Mouse (Mus musculus) hindbrain, embryonic 14.5 days (tissue): Measurements from ENCODE around the gene Enpp7. TPM values are rescaled to one million over a fixed set of nuclear protein-coding genes. Genes with fewer than 3 reads are reported as not detected.

Source experiments
- ATAC-seq: fragments of 200-750 bp; cut with Nextera tagmentation; 2 replicates; pipeline ENCODE4 v1.8.0; 2017; ENCODE audit warnings: moderate number of reproducible peaks, mild to moderate bottlenecking, moderate TSS enrichment, moderate library complexity; ENCODE audit not compliant: low FRiP score
- DNase-seq: peaks from one replicate; pipeline ENCODE4 v3.0.0-alpha.2; 2015; ENCODE audit warnings: low spot score
- H3K27ac ChIP-seq: fragments of 300-500 bp; sonication (generic); 2 replicates; pipeline ENCODE4 v1.5.1; 2014; ENCODE audit warnings: mild to moderate bottlenecking, moderate library complexity
- H3K27me3 ChIP-seq: fragments of 300-500 bp; sonication (generic); 2 replicates; pipeline ENCODE4 v1.6.1; 2014; ENCODE audit warnings: mild to moderate bottlenecking, low read length, mixed read lengths; ENCODE audit not compliant: control insufficient read depth, insufficient read depth
- H3K36me3 ChIP-seq: fragments of 300-500 bp; sonication (generic); replicated peaks from 2 replicates; pipeline ENCODE4 v1.6.1; 2014; ENCODE audit not compliant: control insufficient read depth, insufficient read depth
- H3K4me1 ChIP-seq: fragments of 300-500 bp; sonication (generic); replicated peaks from 2 replicates; pipeline ENCODE4 v1.6.1; 2014; ENCODE audit warnings: antibody characterized with exemption, low read length, mixed read lengths; ENCODE audit not compliant: control insufficient read depth, insufficient read depth
- H3K4me2 ChIP-seq: fragments of 300-500 bp; sonication (generic); replicated peaks from 2 replicates; pipeline ENCODE4 v1.6.1; 2014; ENCODE audit warnings: mild to moderate bottlenecking, moderate library complexity
- H3K4me3 ChIP-seq: fragments of 300-500 bp; sonication (generic); replicated peaks from 2 replicates; pipeline ENCODE4 v1.5.1; 2014; ENCODE audit warnings: mild to moderate bottlenecking, low read length
- H3K9ac ChIP-seq: fragments of 300-500 bp; sonication (generic); 2 replicates; pipeline ENCODE4 v1.6.1; 2014
- H3K9me3 ChIP-seq: fragments of 300-500 bp; sonication (generic); 2 replicates; pipeline ENCODE4 v1.6.1; 2016; ENCODE audit warnings: low read length; ENCODE audit not compliant: control insufficient read depth
- WGBS: fragments of 180-500 bp; shearing (Covaris S2); extraction: QIAGEN DNeasy Blood & Tissue Kit; methylation state at CpG from one replicate; pipeline ENCODE4 v1.1.7; 2014; 5-methylcytosine and 5-hydroxymethylcytosine counted together
- polyA plus RNA-seq: library from polyadenylated mRNA; unstranded; fragments of >200 nt; fragmentation: Nextera tagmentation; extraction: Ambion mirVana; gene quantifications from 2 replicates; pipeline ENCODE4 v1.2.1, GENCODE M21; 2014

Enpp7 gene
- polyA plus RNA-seq, 1 experiment from 2014 or later, result not detected

DNA sequence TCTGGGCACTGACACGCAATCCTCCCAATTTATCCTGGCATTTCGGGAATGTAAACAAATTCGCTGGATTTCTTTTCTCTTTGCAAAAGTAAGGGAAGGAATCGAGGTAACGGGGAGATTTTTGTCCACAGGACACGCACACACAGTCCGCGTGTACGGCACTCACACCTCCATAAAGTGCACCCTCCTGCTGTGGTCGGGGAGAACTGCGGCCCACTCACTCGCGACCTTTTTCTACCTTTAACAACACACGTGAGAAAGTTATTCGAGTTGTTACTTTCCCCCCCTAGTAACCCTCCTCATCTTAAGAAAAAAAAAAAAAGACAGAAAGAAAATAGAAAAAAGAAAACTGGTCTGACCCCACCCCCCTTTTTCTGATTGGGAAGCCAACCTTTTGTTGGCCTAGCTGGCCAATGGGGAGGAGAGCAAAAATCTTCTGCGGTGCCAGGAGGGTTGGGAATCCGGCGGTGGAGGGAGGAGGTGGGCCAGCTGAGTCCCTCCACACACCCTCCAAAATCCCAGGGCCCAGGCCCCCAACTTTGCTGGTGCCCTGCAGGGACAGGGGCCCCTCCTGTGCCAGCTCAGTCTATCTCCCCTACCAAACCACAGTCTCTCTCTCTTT is 49.9 kb downstream of the Enpp7 start:
- peaks cover 72% of the 10 kb centered on the region for H3K27me3 ChIP-seq
- DNase-seq (no peak), ATAC-seq (no peak)
- H3K9me3 ChIP-seq, result no peaks in the 10 kb centered on the region
- H3K4me2 ChIP-seq, result peak overlapping the region; percentile 69
- peaks cover 13% of the 10 kb centered on the region for H3K36me3 ChIP-seq
- H3K4me3 ChIP-seq, result peak overlapping the region; percentile 38
- H3K27ac ChIP-seq, result no peak overlapping the region
- peaks cover 46% of the 10 kb centered on the region for H3K4me1 ChIP-seq
- WGBS, result 11% methylated on average over 18 of the region's 18 CpGs
- peak overlapping the region; percentile 46 for H3K9ac ChIP-seq

- 33% methylated on average over 22 of the region's 22 CpGs for WGBS
- H3K4me2 ChIP-seq, result no peak overlapping the region
These were observed 50.9 kb downstream of the Enpp7 start for GRCm38 (mm10) chr11:119038744-119039484.

GRCm38 (mm10) chr11:119039732-119040512 is 51.9 kb downstream of the Enpp7 start:
- H3K27ac ChIP-seq, result peak overlapping the region; percentile 92; the same call in 1 of the 2 replicates
- H3K4me3 ChIP-seq, result peak overlapping the region; percentile 78
- H3K4me1 ChIP-seq, result peaks cover 40% of the 10 kb centered on the region
- H3K9ac ChIP-seq, result peak overlapping the region; percentile 86
- ATAC-seq (no peak), DNase-seq (no peak)
- H3K36me3 ChIP-seq, result peaks cover 13% of the 10 kb centered on the region
- H3K27me3 ChIP-seq, result peaks cover 80% of the 10 kb centered on the region
- 6% methylated on average over 21 of the region's 21 CpGs for WGBS
- H3K4me2 ChIP-seq, result peak overlapping the region; percentile 73
- no peaks in the 10 kb centered on the region for H3K9me3 ChIP-seq

More at GRCm38 (mm10) chr11:119038744-119039484, 50.9 kb downstream of the Enpp7 start:
- H3K27me3 ChIP-seq, result peaks cover 80% of the 10 kb centered on the region
- DNase-seq (no peak), ATAC-seq (no peak)
- no peak overlapping the region; the same call in 1 of the 2 replicates for H3K9ac ChIP-seq
- no peak overlapping the region for H3K27ac ChIP-seq
- no peaks in the 10 kb centered on the region for H3K9me3 ChIP-seq
- peaks cover 13% of the 10 kb centered on the region for H3K36me3 ChIP-seq
- no peak overlapping the region for H3K4me3 ChIP-seq
- peaks cover 46% of the 10 kb centered on the region for H3K4me1 ChIP-seq

GRCm38 (mm10) chr11:119040600-119041324 is 52.8 kb downstream of the Enpp7 start, which contains the start of gene Cbx8:
Cbx8 (minus strand) TSS chr11:119040969.
- Histone ChIP-seq H3K4me2 (peak within 1 kb of the TSS; percentile 73), H3K27ac (peak within 1 kb of the TSS; percentile 92), H3K9me3 (no peaks in the 10 kb centered on the region), H3K9ac (peak within 1 kb of the TSS; percentile 86), H3K36me3 (peaks cover 13% of the 10 kb centered on the region), H3K27me3 (peaks cover 80% of the 10 kb centered on the region), H3K4me3 (peak within 1 kb of the TSS; percentile 78), H3K4me1 (peaks cover 34% of the 10 kb centered on the region)
- ATAC-seq (peak; percentile 93), DNase-seq (peak; percentile 99)
- under 1% methylated on average over 50 of the region's 63 CpGs for WGBS

GRCm38 (mm10) chr11:119041325-119041716 is 53.3 kb downstream of the Enpp7 start:
- peak overlapping the region; percentile 73 for H3K4me2 ChIP-seq
- WGBS, result under 1% methylated on average over 31 of the region's 31 CpGs
- peak overlapping the region; percentile 92 for H3K27ac ChIP-seq
- DNase-seq, result peak; percentile 66
- H3K9ac ChIP-seq, result peak overlapping the region; percentile 80
- H3K9me3 ChIP-seq, result no peaks in the 10 kb centered on the region
- peaks cover 80% of the 10 kb centered on the region for H3K27me3 ChIP-seq
- H3K4me3 ChIP-seq, result peak overlapping the region; percentile 78
- peaks cover 34% of the 10 kb centered on the region for H3K4me1 ChIP-seq
- peaks cover 13% of the 10 kb centered on the region for H3K36me3 ChIP-seq
- ATAC-seq, result peak; percentile 75

GRCm38 (mm10) chr11:119041750-119042465 is 53.9 kb downstream of the Enpp7 start:
- under 1% methylated on average over 29 of the region's 31 CpGs for WGBS
- no peak for DNase-seq
- H3K4me3 ChIP-seq, result peak overlapping the region; percentile 78
- peaks cover 80% of the 10 kb centered on the region for H3K27me3 ChIP-seq
- H3K9ac ChIP-seq, result peak overlapping the region; percentile 80
- H3K4me2 ChIP-seq, result peak overlapping the region; percentile 73
- peaks cover 39% of the 10 kb centered on the region for H3K4me1 ChIP-seq
- peaks cover 13% of the 10 kb centered on the region for H3K36me3 ChIP-seq
- no peaks in the 10 kb centered on the region for H3K9me3 ChIP-seq
- H3K27ac ChIP-seq, result no peak overlapping the region
- ATAC-seq, result peak; percentile 1; the same call in 1 of the 2 replicates

Other genes with a start within 250 kb of the Enpp7 start
- 64.7 and 69.3 TPM in 2 replicates for gene Rbfox3, start 76.6 kb upstream of the Enpp7 start, polyA plus RNA-seq
- 10.7 and 13.7 TPM in 2 replicates for gene Cbx2, start 34.8 kb downstream of the Enpp7 start, polyA plus RNA-seq
- 8.5 and 9.8 TPM in 2 replicates for gene Cbx8, start 52.8 kb downstream of the Enpp7 start, polyA plus RNA-seq
- gene Cbx4, start 98.0 kb downstream of the Enpp7 start, polyA plus RNA-seq, result 16.8 and 20.2 TPM in 2 replicates
- gene Tbc1d16, start 240.3 kb downstream of the Enpp7 start, polyA plus RNA-seq, result 39.3 and 41.2 TPM in 2 replicates
- gene Ccdc40, start 240.4 kb downstream of the Enpp7 start, polyA plus RNA-seq, result 12.0 and 14.1 TPM in 2 replicates